Mouse (Mus musculus) erythroblast, embryonic 14.5 days (primary cell): Measurements from ENCODE around the gene Slc25a25. TPM values are rescaled to one million over a fixed set of nuclear protein-coding genes. Genes with fewer than 3 reads are reported as not detected.

Experiments
- H3K27me3 ChIP-seq: 2 replicates; pipeline ENCODE4 v1.6.1; 2012; ENCODE audit warnings: inconsistent platforms; ENCODE audit not compliant: control insufficient read depth
- H3K36me3 ChIP-seq: 2 replicates; pipeline ENCODE4 v1.6.1; 2012; ENCODE audit warnings: mild to moderate bottlenecking, inconsistent platforms; ENCODE audit not compliant: control insufficient read depth
- H3K4me1 ChIP-seq: 2 replicates; pipeline ENCODE4 v1.6.1; 2012; ENCODE audit warnings: inconsistent platforms; ENCODE audit not compliant: control insufficient read depth
- H3K4me3 ChIP-seq: replicated peaks from 2 replicates; pipeline ENCODE3; 2012; ENCODE audit warnings: moderate library complexity, mild to moderate bottlenecking, inconsistent platforms
- H3K9me3 ChIP-seq: 2 replicates; pipeline ENCODE4 v1.6.1; 2012; ENCODE audit warnings: low read length, inconsistent platforms, mixed read lengths; ENCODE audit not compliant: control insufficient read depth
- GATA1 ChIP-seq: IDR thresholded peaks from 2 replicates; pipeline ENCODE4 v1.6.1; 2012; ENCODE audit warnings: low read length, inconsistent platforms, mixed read lengths
- TAL1 ChIP-seq: IDR thresholded peaks from 3 replicates; pipeline ENCODE4 v1.6.1; 2012; ENCODE audit warnings: low read length, inconsistent platforms, mixed read lengths
- polyA plus RNA-seq: library from polyadenylated mRNA; stranded (reverse); fragments of >175 nt; gene quantifications from 2 replicates; pipeline ENCODE4 v1.2.3, GENCODE M21; 2012

The Slc25a25 gene
- polyA plus RNA-seq, 1 experiment, result 2.0 TPM

GRCm38 (mm10) chr2:32416556-32416955 is 34.7 kb downstream of the Slc25a25 start:
- Histone ChIP-seq H3K27me3 (no peaks in the 10 kb centered on the region), H3K4me1 (peaks cover 8% of the 10 kb centered on the region), H3K9me3 (no peaks in the 10 kb centered on the region), H3K36me3 (peaks cover 78% of the 10 kb centered on the region), H3K4me3 (no peak overlapping the region)
- TF ChIP-seq TAL1 (no peak), GATA1 (no peak)

DNA sequence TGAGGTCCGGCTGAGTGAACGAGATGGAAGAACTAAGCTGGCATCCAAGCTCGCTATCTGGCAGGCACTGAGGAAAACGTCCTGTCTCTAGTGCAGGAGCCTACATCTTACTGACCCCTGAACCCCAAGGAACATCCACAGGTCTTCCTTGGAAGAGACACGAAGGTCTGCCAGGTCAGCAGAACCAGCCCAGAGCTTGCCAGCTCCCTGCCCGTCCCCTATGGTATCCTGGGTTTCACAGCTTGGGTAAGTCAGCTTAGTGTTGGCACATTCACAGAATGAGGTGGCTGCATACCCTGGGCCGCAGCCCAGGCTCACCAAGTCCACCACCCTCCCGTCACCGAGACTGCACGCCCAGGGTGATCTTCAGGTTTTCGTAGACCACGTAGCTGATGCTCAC is 35.4 kb downstream of the Slc25a25 start:
- Histone ChIP-seq H3K9me3 (no peaks in the 10 kb centered on the region), H3K27me3 (no peaks in the 10 kb centered on the region), H3K36me3 (peaks cover 74% of the 10 kb centered on the region), H3K4me1 (peaks cover 8% of the 10 kb centered on the region), H3K4me3 (no peak overlapping the region)
- TF ChIP-seq GATA1 (no peak), TAL1 (no peak)

DNA sequence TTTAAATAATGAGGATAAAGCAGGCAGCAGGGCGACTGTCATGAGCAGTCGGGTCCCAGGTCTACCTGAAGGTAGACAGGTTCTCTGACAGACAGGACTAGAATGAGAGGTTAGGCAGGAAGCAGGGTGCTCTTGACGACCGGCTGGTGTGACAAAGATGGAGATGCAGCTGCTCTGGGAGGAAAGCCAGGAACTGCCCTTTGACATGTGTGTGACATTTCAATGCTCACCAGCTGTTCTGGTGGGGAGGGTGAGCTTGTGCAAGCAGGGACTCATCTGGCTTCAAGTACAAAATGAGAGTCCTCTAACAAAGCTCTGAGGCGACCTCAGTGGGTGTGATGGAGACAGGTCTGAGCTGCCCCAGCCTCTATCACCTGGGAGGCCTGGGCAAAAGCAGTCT is 37.3 kb downstream of the Slc25a25 start:
- no peaks in the 10 kb centered on the region for H3K9me3 ChIP-seq
- TF ChIP-seq GATA1 (no peak), TAL1 (no peak)
- H3K27me3 ChIP-seq, result no peaks in the 10 kb centered on the region
- H3K4me1 ChIP-seq, result peaks cover 8% of the 10 kb centered on the region
- no peak overlapping the region for H3K4me3 ChIP-seq
- H3K36me3 ChIP-seq, result peaks cover 55% of the 10 kb centered on the region

DNA sequence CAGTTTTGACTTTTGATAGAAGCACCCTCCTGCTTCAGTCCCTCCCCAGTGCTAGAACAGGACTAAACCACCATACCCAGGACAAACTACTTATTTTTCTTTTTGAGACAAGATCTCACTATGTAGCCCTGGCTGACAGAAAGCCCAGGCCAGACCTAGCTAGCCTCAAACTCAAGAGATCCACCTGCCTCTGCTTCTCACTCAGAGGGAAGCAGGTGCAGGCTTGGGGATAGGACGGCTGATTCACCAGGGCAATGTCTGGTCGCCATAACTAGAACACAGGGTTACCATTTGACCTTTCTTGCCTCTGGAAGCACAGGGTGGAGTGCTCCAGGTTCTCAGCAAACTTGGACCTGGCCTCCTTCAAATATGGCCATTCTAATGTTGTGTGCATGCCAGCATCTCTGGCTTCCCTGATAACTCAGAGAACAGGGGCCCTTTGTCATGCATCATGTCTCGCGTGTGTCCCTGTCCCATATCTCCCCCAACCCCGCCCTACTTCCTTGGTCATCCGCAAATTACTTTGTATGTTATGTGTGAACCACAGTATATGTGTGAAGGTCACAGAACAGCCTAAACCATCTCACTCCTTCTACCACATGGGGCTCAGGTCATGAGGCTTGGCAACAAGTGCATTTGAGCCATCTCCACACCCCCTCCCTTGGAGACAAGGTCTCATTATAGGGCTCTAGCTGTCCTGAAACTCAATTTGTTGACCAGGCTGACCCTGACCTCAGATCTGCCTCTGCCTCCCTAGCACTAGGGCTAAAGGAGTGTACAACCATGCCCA is 38.3 kb downstream of the Slc25a25 start:
- no peaks in the 10 kb centered on the region for H3K27me3 ChIP-seq
- peaks cover 45% of the 10 kb centered on the region for H3K36me3 ChIP-seq
- peaks cover 8% of the 10 kb centered on the region for H3K4me1 ChIP-seq
- peaks cover 2% of the 10 kb centered on the region for H3K9me3 ChIP-seq
- H3K4me3 ChIP-seq, result no peak overlapping the region
- TF ChIP-seq TAL1 (no peak), GATA1 (no peak)

DNA sequence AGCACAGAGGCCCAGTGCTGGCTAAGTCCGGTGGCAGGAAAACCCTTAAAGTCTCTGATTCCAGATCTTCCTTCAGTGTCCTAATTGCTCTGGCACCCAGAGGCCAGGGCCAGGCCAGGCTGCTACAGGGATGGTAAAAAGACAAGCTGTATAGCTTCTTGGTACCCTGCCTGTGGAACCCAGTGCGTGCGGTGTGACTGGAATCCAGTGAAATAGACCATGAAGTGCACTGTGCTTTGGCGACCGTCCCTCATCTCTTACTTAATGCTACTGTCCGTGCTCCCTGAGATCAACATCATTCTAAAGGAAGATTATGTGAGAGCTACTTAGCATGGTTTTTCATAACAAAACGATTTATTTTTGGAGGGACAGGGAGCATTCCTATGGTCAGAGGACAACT is 39.8 kb downstream of the Slc25a25 start:
- TF ChIP-seq TAL1 (no peak), GATA1 (no peak)
- Histone ChIP-seq H3K4me3 (no peak overlapping the region), H3K36me3 (peaks cover 30% of the 10 kb centered on the region), H3K9me3 (peaks cover 2% of the 10 kb centered on the region), H3K4me1 (peaks cover 8% of the 10 kb centered on the region), H3K27me3 (no peaks in the 10 kb centered on the region)

- H3K9me3 ChIP-seq, result peaks cover 2% of the 10 kb centered on the region
- peaks cover 8% of the 10 kb centered on the region for H3K4me1 ChIP-seq
- no peak overlapping the region for H3K4me3 ChIP-seq
- peaks cover 4% of the 10 kb centered on the region for H3K36me3 ChIP-seq
- H3K27me3 ChIP-seq, result no peaks in the 10 kb centered on the region
- TF ChIP-seq TAL1, result no peak
- no peak for TF ChIP-seq GATA1
Observed at GRCm38 (mm10) chr2:32408429-32409424, 42.5 kb downstream of the Slc25a25 start.

DNA sequence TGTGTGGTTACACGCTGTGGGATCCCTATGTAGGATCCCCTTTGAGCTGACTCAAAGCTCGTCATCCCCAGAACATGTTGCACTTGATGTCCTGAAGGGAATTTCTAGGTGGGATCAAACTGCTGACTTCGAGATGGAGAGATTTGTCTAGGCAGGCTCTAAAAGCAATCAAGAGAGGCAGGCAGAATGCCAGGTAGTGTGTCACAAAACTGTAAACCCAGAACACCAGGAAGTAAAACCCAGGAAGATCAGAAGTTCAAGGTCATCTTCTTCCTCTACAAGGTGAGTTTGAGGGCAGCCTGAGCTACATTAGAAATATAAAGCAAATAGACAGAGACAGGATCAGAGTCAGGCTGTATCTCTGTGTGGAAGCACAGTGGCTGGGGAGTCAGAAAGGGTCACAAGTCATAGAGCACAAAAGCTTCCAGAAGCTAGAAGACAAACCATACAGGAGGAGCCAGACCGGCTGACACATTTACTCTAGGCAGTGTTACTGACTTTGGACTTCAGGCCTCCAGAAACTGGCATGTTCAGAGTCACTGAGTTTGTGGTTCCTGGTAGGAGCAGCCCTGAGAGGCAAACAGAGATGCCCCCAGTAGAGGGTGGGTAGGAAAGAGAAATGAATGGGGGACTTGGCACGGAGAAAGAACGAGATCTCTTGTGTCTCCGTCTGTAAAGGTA is 44.0 kb downstream of the Slc25a25 start:
- no peaks in the 10 kb centered on the region for H3K4me1 ChIP-seq
- H3K27me3 ChIP-seq, result no peaks in the 10 kb centered on the region
- no peak overlapping the region for H3K4me3 ChIP-seq
- TF ChIP-seq GATA1 (no peak), TAL1 (no peak)
- peaks cover 2% of the 10 kb centered on the region for H3K9me3 ChIP-seq
- H3K36me3 ChIP-seq, result peaks cover 11% of the 10 kb centered on the region

DNA sequence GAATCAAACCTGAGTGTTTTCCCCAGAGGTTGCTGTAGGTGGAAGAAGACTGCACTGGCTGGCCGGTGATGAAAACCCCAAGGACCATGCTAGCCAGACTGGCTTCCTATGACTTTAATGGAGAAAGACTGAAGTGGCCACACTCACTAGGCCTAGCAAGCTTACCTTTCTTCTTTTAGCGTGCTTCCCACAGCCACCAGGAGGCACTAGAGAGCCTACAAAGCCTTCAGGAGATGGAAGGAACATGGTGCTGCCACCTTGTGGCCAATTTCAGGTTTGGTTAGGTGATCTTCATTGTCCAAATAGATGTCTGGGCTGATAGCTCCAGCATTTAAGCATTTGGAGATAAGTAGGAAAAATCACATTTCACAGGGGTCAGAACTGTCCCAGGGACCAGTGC is 46.6 kb downstream of the Slc25a25 start:
- Histone ChIP-seq H3K9me3 (peaks cover 2% of the 10 kb centered on the region), H3K27me3 (no peaks in the 10 kb centered on the region), H3K4me3 (no peak overlapping the region), H3K36me3 (peaks cover 35% of the 10 kb centered on the region), H3K4me1 (peaks cover 12% of the 10 kb centered on the region)
- no peak for TF ChIP-seq TAL1

DNA sequence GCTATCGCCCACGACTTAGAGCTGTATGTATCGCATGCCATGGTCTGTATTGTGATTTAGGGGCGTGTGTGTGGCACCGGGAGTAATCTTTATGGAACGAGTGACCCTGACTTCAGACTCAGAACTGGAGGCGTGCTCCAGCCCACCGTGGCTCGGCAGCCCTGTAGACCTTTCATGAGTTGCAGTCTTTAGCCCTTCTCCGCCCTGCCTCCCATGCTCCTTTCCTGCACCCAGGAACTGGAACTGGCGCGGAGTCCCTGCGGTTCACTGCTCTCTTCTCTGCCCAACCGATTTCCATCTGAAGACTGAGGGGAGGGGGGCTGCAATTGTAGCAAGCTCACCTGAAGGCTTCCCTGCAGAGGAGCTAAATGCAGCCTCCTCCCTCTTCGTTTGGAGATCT is 54.5 kb downstream of the Slc25a25 start:
- H3K27me3 ChIP-seq, result no peaks in the 10 kb centered on the region
- H3K4me1 ChIP-seq, result peaks cover 51% of the 10 kb centered on the region
- H3K4me3 ChIP-seq, result peak overlapping the region; percentile 87
- TF ChIP-seq TAL1 (no peak), GATA1 (no peak)
- H3K36me3 ChIP-seq, result peaks cover 24% of the 10 kb centered on the region
- no peaks in the 10 kb centered on the region; the same call in 1 of the 2 replicates for H3K9me3 ChIP-seq
